Mouse (Mus musculus): Measurements from ENCODE around the gene Myl12a.

The Myl12a gene

GRCm38 (mm10) chr17:71009751-71010150, 7.1 kb upstream of the Myl12a start:
- no peak for DNase-seq

GRCm38 (mm10) chr17:71008676-71009075, 6.0 kb upstream of the Myl12a start:
- DNase-seq: no peak

GRCm38 (mm10) chr17:71006976-71007375, 4.3 kb upstream of the Myl12a start:
- DNase-seq: no peak

- DNase-seq: no peak
These were observed 1.7 kb upstream of the Myl12a start for GRCm38 (mm10) chr17:71004186-71004960.

- no peak for DNase-seq
These were observed 1.0 kb upstream of the Myl12a start for GRCm38 (mm10) chr17:71003721-71004120.

GRCm38 (mm10) chr17:71003112-71003511, 434 bp upstream of the Myl12a start:
- DNase-seq: no peak

GRCm38 (mm10) chr17:71002081-71002743, 466 bp downstream of the Myl12a start, which contains the start of gene Myom1:
Gene Myom1 (plus strand): TSS chr17:71002633.
- peak; percentile 99 for DNase-seq

GRCm38 (mm10) chr17:71001699-71002080, 988 bp downstream of the Myl12a start:
- no peak for DNase-seq

GRCm38 (mm10) chr17:71001067-71001466, 1.6 kb downstream of the Myl12a start:
- DNase-seq: no peak

GRCm38 (mm10) chr17:71000255-71000654, 2.4 kb downstream of the Myl12a start:
- no peak for DNase-seq

GRCm38 (mm10) chr17:70999187-70999586, 3.5 kb downstream of the Myl12a start:
- no peak for DNase-seq

- DNase-seq: no peak
These were observed 4.2 kb downstream of the Myl12a start for GRCm38 (mm10) chr17:70998400-70998975.

- no peak for DNase-seq
These were observed 4.8 kb downstream of the Myl12a start for GRCm38 (mm10) chr17:70997836-70998235.

GRCm38 (mm10) chr17:70995551-70995950, 7.1 kb downstream of the Myl12a start:
- DNase-seq: no peak

- no peak for DNase-seq
These were observed 8.0 kb downstream of the Myl12a start for GRCm38 (mm10) chr17:70994671-70995070.

- no peak for DNase-seq
These were observed 9.3 kb downstream of the Myl12a start for GRCm38 (mm10) chr17:70993385-70993807.

GRCm38 (mm10) chr17:70992662-70993061, 10.0 kb downstream of the Myl12a start:
- no peak for DNase-seq

GRCm38 (mm10) chr17:70991706-70992625, 10.7 kb downstream of the Myl12a start:
- no peak for DNase-seq

GRCm38 (mm10) chr17:70990403-70991303, 12.0 kb downstream of the Myl12a start:
- DNase-seq: peak; percentile 86 to 88

GRCm38 (mm10) chr17:70989991-70990390, 12.7 kb downstream of the Myl12a start:
- peak in 1 of 2 experiments; percentile 64 for DNase-seq

- no peak for DNase-seq
These were observed 13.2 kb downstream of the Myl12a start for GRCm38 (mm10) chr17:70989430-70989829.

- no peak for DNase-seq
These were observed 14.3 kb downstream of the Myl12a start for GRCm38 (mm10) chr17:70988337-70988767.

Data from spleen, adult 18-20 months (tissue).